Mouse (Mus musculus): ENCODE results near the gene Rfwd3. TPM values are rescaled to one million over a fixed set of nuclear protein-coding genes. Genes with fewer than 3 reads are reported as not detected.
A peak's percentile ranks its signal among the peaks of the same experiment; 100 is the strongest.
"Not testable (repeated sequence)": the region's sequence is repeated elsewhere in the genome, so short reads cannot be mapped to it uniquely, and the experiment has no call there.

Gene Rfwd3
- total and polyA plus RNA-seq, 3 experiments = 54.2 to 63.2 TPM; not detected in 1

GRCm38 (mm10) chr8:111312758-111313162, 12.7 kb upstream of the Rfwd3 start (continued):
- TF ChIP-seq RAD21 (IDR thresholded peaks at IDR 0.05; ENCODE audit: low read depth, low read length) (peak; percentile 43), JUND (IDR thresholded peaks at IDR 0.05; ENCODE audit: low read depth, low read length) (no peak), MAFK (IDR thresholded peaks at IDR 0.05; ENCODE audit: borderline replicate concordance, low read depth, low read length) (peak; percentile 84; the same call in 1 of the 2 replicates), NELFE (IDR thresholded peaks at IDR 0.05; ENCODE audit: low read depth, low read length) (no peak), ZMIZ1 (IDR thresholded peaks at IDR 0.05; ENCODE audit: low read depth, low read length) (no peak), ZC3H11A (IDR thresholded peaks at IDR 0.05; ENCODE audit: low read depth, low read length) (no peak), TCF12 (IDR thresholded peaks at IDR 0.05; ENCODE audit: low read depth, low read length) (peak; percentile 98), POLR2A (IDR thresholded peaks at IDR 0.05; ENCODE audit: control insufficient read depth in 1 of 2, insufficient read depth in 1 of 2, low read depth in 1 of 2, low read length in 2 of 2, poor library complexity in 1 of 2) (no peak), MEF2A (IDR thresholded peaks at IDR 0.05; ENCODE audit: extremely low read depth, insufficient replicate concordance, low read depth, low read length, poor library complexity, severe bottlenecking) (no peak), TBP (IDR thresholded peaks at IDR 0.05; ENCODE audit: low read depth, low read length) (0 out of 2 replicates have a peak, but pooled peaks have one; percentile 21), RCOR1 (IDR thresholded peaks at IDR 0.05; ENCODE audit: low read depth, low read length) (peak; percentile 92), CTCF (IDR thresholded peaks at IDR 0.05 in 2 of 3, conservative IDR thresholded peaks at IDR 0.05 in 1 of 3; ENCODE audit: control insufficient read depth in 1 of 3, insufficient read depth in 1 of 3, low read depth in 2 of 3, low read length in 3 of 3, poor library complexity in 1 of 3, severe bottlenecking in 1 of 3) (peak; percentile 41 to 76 (median 75)), SIN3A (IDR thresholded peaks at IDR 0.05; ENCODE audit: low read length) (peak; percentile 89), SMC3 (IDR thresholded peaks at IDR 0.05; ENCODE audit: low read depth, low read length) (peak; percentile 49), KAT2A (conservative IDR thresholded peaks at IDR 0.05; ENCODE audit: low read depth, low read length) (no peak), POLR2AphosphoS5 (IDR thresholded peaks at IDR 0.05; ENCODE audit: borderline replicate concordance, low read depth, low read length) (no peak), MYB (IDR thresholded peaks at IDR 0.05; ENCODE audit: low read depth, low read length) (no peak), ZNF384 (IDR thresholded peaks at IDR 0.05; ENCODE audit: low read depth, low read length) (peak; percentile 52; the same call in 1 of the 2 replicates), MXI1 (IDR thresholded peaks at IDR 0.05; ENCODE audit: low read depth, low read length) (peak; percentile 72), HCFC1 (IDR thresholded peaks at IDR 0.05; ENCODE audit: low read depth, low read length) (peak; percentile 55), UBTF (IDR thresholded peaks at IDR 0.05; ENCODE audit: borderline replicate concordance, insufficient read depth, low read depth, low read length) (no peak), USF2 (IDR thresholded peaks at IDR 0.05; ENCODE audit: borderline replicate concordance in 1 of 2, insufficient read depth in 1 of 2, low read depth in 1 of 2, low read length in 2 of 2) (no peak), EP300 (IDR thresholded peaks at IDR 0.05; ENCODE audit: low read depth in 1 of 2, low read length in 2 of 2) (peak; percentile 97 to 98)

- not testable (repeated sequence) for H3K27me3 ChIP-seq (ENCODE audit: control insufficient read depth in 1 of 2, insufficient read depth in 2 of 2, low read length in 2 of 2); DNase-seq (ENCODE audit: low read depth, low spot score); H3K79me2 ChIP-seq (ENCODE audit: control insufficient read depth, insufficient read depth, low read length, poor library complexity); H3K9ac ChIP-seq (ENCODE audit: control insufficient read depth, low read depth, low read length, poor library complexity, severe bottlenecking); H3K27ac ChIP-seq (ENCODE audit: control insufficient read depth, low read depth, low read length); H3K9me3 ChIP-seq (replicated peaks; ENCODE audit: insufficient read depth, low read length); H3K4me3 ChIP-seq (ENCODE audit: control insufficient read depth in 1 of 2, insufficient read depth in 1 of 2, low read depth in 2 of 2, low read length in 2 of 2)
- H3K36me3 ChIP-seq (ENCODE audit: control insufficient read depth in 1 of 2, insufficient read depth in 2 of 2, low read length in 2 of 2) = peaks cover 3 to 16% of the 10 kb centered on the region in 2 experiments; a peak in 3 of 4 replicates
- H3K4me1 ChIP-seq (ENCODE audit: control insufficient read depth in 1 of 2, insufficient read depth in 2 of 2, low read length in 2 of 2) = peaks cover 4 to 11% of the 10 kb centered on the region in 2 experiments; a peak in 2 of 4 replicates
These were observed 10.0 kb upstream of the Rfwd3 start for GRCm38 (mm10) chr8:111310006-111310405.

Data from MEL (cell line).